Mouse (Mus musculus) left cerebral cortex, postnatal 14 days (tissue): Measurements from ENCODE around the gene Chmp3. TPM values are rescaled to one million over a fixed set of nuclear protein-coding genes. Genes with fewer than 3 reads are reported as not detected.

Source experiments
- DNase-seq, 2 experiments: peaks; one replicate each; pipeline ENCODE4 v3.0.0; 2021 to 2022; ENCODE audit warnings: low spot score in 2 of 2, mixed read lengths in 1 of 2
- intact Hi-C: fragments of 180-260 bp; cut with DNase I; formaldehyde crosslinking; loops from one replicate; pipeline ENCODE4 v1.15.1; 2025
- total RNA-seq, 2 experiments: library from RNA; stranded (reverse); gene quantifications; 2 replicates each; pipeline ENCODE4 v1.2.3; 2021

The Chmp3 gene
- total RNA-seq, 2 experiments from 2014 or later, result 77.6 to 83.3 TPM

- intact Hi-C loops, result no loop called here
Measured at GRCm38 (mm10) chr6:71589401-71589800, 45.8 kb downstream of the Chmp3 start.

GRCm38 (mm10) chr6:71590154-71590553, 46.6 kb downstream of the Chmp3 start:
- intact Hi-C loops, result loop anchor here (10.0 kb wide), 1 partner anchor 295 kb away; no protein-coding TSS in a partner anchor
- DNase-seq, result no peak

More at GRCm38 (mm10) chr6:71589401-71589800, 45.8 kb downstream of the Chmp3 start:
- no peak for DNase-seq

- intact Hi-C loops, result no loop called here
- DNase-seq, result no peak
Measured at GRCm38 (mm10) chr6:71607756-71608155, 64.2 kb downstream of the Chmp3 start.

DNA sequence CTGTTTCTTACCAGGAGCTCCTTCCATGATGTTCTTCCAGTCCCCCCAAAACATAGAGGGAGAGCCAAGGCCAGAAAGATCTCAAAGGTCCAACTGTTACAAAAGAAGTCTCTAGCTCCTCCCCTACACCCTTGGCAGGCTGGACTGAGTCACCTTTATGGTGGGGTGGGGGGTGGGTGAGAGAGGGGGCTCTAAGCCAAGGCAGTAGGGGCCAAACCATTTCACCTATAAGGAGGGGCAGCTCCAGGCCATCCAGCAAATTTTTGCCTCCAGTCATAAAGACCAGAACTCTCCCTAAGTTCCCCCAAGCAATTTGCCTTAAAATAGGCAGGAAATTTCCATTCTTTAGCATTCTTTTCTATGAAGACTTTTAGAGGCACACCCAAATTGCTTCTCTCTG, 65.4 kb downstream of the Chmp3 start:
- DNase-seq, result no peak
- intact Hi-C loops, result no loop called here

- DNase-seq, result peak in 1 of 2 experiments; percentile 49
- intact Hi-C loops, result loop anchor here (10.0 kb wide), 1 partner anchor 195 kb away; no protein-coding TSS in a partner anchor
Measured at GRCm38 (mm10) chr6:71609968-71610367, 66.4 kb downstream of the Chmp3 start.

GRCm38 (mm10) chr6:71613225-71613624, 69.6 kb downstream of the Chmp3 start:
- DNase-seq, result no peak
- intact Hi-C loops, result loop anchor here (10.0 kb wide), 1 partner anchor 192 kb away; no protein-coding TSS in a partner anchor

GRCm38 (mm10) chr6:71616959-71617358, 73.4 kb downstream of the Chmp3 start:
- intact Hi-C loops, result loop anchor here (10.0 kb wide), 1 partner anchor 188 kb away; no protein-coding TSS in a partner anchor
- DNase-seq, result no peak

DNA sequence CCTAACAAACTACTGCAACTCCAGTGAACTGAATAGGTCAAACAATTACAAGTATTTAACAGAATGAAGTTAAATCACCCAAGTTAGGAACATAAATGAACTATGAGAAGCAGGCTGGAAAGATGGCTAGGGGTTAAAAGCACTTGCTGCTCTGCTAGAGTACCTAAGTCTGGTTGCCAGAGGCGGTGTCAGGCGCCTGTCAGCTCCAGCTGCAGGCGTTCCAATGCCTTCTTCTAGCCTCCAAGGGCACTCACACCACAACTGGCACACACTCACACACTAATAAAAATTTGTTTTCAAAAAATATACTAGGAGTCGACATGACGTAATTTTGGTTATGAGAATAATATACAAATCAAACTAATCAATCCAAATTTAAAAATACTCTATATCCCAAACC, 78.0 kb downstream of the Chmp3 start:
- no peak for DNase-seq
- intact Hi-C loops, result no loop called here

DNA sequence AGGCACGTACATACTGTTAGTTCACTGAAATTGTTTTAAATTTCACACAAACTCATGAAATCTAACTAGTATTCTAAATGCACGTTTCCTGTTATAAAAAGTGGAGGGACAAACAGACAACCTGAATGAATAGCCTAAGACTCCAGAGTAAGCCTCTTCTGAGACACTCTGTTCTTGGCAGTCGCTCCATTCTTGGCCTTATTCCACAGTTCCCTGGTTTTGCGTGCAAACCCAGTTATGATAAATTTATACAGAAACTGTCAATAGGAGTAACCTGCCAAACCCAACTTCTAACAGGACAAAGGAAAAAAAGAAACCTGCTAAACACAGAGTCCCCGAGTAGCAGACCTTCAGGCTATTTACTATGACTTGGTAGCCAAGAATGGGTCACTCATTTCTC, 78.4 kb downstream of the Chmp3 start:
- DNase-seq, result peak; percentile 28 to 59
- intact Hi-C loops, result no loop called here

GRCm38 (mm10) chr6:71624723-71625122, 81.1 kb downstream of the Chmp3 start:
- intact Hi-C loops, result no loop called here

GRCm38 (mm10) chr6:71625984-71626383, 82.4 kb downstream of the Chmp3 start:
- DNase-seq, result no peak
- intact Hi-C loops, result no loop called here

More at GRCm38 (mm10) chr6:71624723-71625122, 81.1 kb downstream of the Chmp3 start:
- DNase-seq, result no peak

DNA sequence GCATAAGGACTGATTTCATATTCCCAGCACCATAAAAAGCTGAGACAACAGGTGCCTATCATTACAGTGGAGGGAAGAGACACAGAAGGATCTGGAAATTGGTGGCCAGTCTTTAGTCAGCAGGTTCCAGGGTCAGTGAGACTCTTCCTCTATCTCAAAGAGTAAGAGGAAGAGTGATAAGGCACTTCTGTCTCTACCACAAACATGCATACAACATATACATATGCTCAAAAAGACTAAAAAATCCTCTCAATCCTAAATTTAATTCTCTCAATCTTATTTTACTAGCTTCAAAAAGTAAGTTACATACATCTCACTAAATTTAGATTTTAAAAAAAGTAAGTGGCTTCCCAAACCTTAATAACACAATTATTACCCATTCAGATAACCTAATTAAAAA, 83.7 kb downstream of the Chmp3 start:
- DNase-seq, result no peak
- intact Hi-C loops, result no loop called here

DNA sequence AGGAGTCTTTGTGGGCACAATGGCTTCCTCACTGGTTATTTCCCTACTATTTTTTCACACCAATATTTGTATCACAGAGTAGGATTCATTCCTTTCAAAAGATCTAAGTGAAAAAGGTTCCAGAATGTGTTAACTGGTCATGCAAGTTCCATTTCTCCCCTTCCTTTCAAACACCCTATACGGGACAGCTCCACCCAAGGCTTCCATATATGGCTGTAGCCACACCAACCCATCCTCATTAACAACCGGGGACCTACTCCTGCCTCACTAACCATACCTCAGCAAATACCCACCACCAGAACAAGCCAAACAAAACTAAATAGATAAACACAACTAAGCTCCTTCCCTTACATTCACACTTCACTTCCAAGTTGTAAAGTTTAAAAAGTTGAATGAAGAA, 87.6 kb downstream of the Chmp3 start:
- no peak for DNase-seq
- intact Hi-C loops, result loop anchor here (5.0 kb wide), 1 partner anchor 76 kb away; the partner anchor contains the start of gene Reep1

GRCm38 (mm10) chr6:71631706-71632461, 88.3 kb downstream of the Chmp3 start:
- peak; percentile 35 to 54 for DNase-seq
- intact Hi-C loops, result loop anchor here (2.0 to 5.0 kb wide), 2 partner anchors 75 to 173 kb away; partner anchors contain the start of gene Reep1

Other genes starting within 250 kb of the Chmp3 start
- 1 to 10 TPM; 2.0 to 3.1 TPM for gene Smyd1, start 221.6 kb upstream of the Chmp3 start, total RNA-seq
- gene Cd8b1, start 221.0 kb upstream of the Chmp3 start, total RNA-seq, result not detected
- gene Cd8a, start 170.4 kb upstream of the Chmp3 start, total RNA-seq, result not detected
- gene Rmnd5a, start 103.2 kb upstream of the Chmp3 start, total RNA-seq, result 10 to 100 TPM; 85.1 to 87.0 TPM
- gene Rnf103, start 49.9 kb upstream of the Chmp3 start, total RNA-seq, result 10 to 100 TPM; 52.2 to 53.5 TPM
- 10 to 100 TPM; 28.4 to 34.0 TPM for gene Kdm3a, start 89.2 kb downstream of the Chmp3 start, total RNA-seq
- 100 to 1,000 TPM; 134 TPM for gene Reep1, start 163.8 kb downstream of the Chmp3 start, total RNA-seq